ENCODE assay signal across 24 mouse cellular contexts in genomic region chrX:71412776-71413175, GRCm38 (mm10). TPM values are rescaled to one million over a fixed set of nuclear protein-coding genes. Genes with fewer than 3 reads are reported as not detected.
A peak's percentile ranks its signal among the peaks of the same experiment; 100 is the strongest.
DNase-seq lines count a peak whose midpoint lies in the region; ATAC-seq lines count a peak whose summit lies in the region.
"Had no signal": no experiment of that assay in that cellular context is flagged by ENCODE, and none has a peak within 500 bp of the region (broad histone marks: within the 10 kb centered on the region; RNA-seq: fewer than 3 reads in every experiment).

No protein-coding gene starts in this region.

- no peak overlapping the region for H3K27ac ChIP-seq in kidney, embryonic 14.5 days (ENCODE audit: low read depth, low read length)
- H3K27ac ChIP-seq in kidney, embryonic 15.5 days, result no peak overlapping the region
- H3K27ac ChIP-seq: embryonic facial prominence, embryonic 10.5 days; embryonic facial prominence, embryonic 12.5 days; forebrain, embryonic 13.5 days; forebrain, embryonic 15.5 days had no signal

- 47% methylated on average over 3 of the region's 3 CpGs for WGBS in kidney, embryonic 14.5 days
- WGBS in kidney, embryonic 15.5 days, result 50% methylated on average over 3 of the region's 3 CpGs

- ATAC-seq in kidney, embryonic 14.5 days (ENCODE audit: low FRiP score, low TSS enrichment), result no peak
- ATAC-seq in kidney, embryonic 15.5 days (replicated peaks; ENCODE audit: low FRiP score), result no peak
- ATAC-seq: activated CD4-positive, CD25-positive, alpha-beta regulatory T cell, adult 4 months; CD4-positive, CD25-positive, alpha-beta regulatory T cell, adult 4 months; forebrain, embryonic 13.5 days; forebrain, embryonic 15.5 days; forebrain, postnatal 0 days; Patski had no signal

- H3K9me3 ChIP-seq in kidney, embryonic 14.5 days (ENCODE audit: control insufficient read depth, low read length), result no peaks in the 10 kb centered on the region
- no peaks in the 10 kb centered on the region for H3K9me3 ChIP-seq in kidney, embryonic 15.5 days (replicated peaks)
- H3K9me3 ChIP-seq: embryonic facial prominence, embryonic 10.5 days; embryonic facial prominence, embryonic 12.5 days; forebrain, embryonic 13.5 days; forebrain, embryonic 15.5 days; G1E had no signal

- H3K4me3 ChIP-seq in kidney, embryonic 14.5 days (ENCODE audit: low read length), result no peak overlapping the region
- H3K4me3 ChIP-seq in kidney, embryonic 15.5 days (replicated peaks), result no peak overlapping the region
- H3K4me3 ChIP-seq: embryonic facial prominence, embryonic 10.5 days; embryonic facial prominence, embryonic 12.5 days; forebrain, embryonic 13.5 days; forebrain, embryonic 15.5 days had no signal

- H3K9ac ChIP-seq in kidney, embryonic 14.5 days (ENCODE audit: low read depth, low read length), result no peak overlapping the region
- no peak overlapping the region for H3K9ac ChIP-seq in kidney, embryonic 15.5 days
- H3K9ac ChIP-seq: embryonic facial prominence, embryonic 12.5 days; forebrain, embryonic 13.5 days; forebrain, embryonic 15.5 days; forebrain, postnatal 0 days had no signal

- no peak overlapping the region for H3K4me2 ChIP-seq in kidney, embryonic 14.5 days (replicated peaks; ENCODE audit: low read depth, low read length)
- H3K4me2 ChIP-seq in kidney, embryonic 15.5 days, result no peak overlapping the region
- H3K4me2 ChIP-seq: embryonic facial prominence, embryonic 12.5 days; forebrain, embryonic 13.5 days; forebrain, embryonic 15.5 days had no signal

- no peaks in the 10 kb centered on the region for H3K27me3 ChIP-seq in kidney, embryonic 14.5 days (ENCODE audit: control insufficient read depth, insufficient read depth, low read length)
- H3K27me3 ChIP-seq in kidney, embryonic 15.5 days, result 0 out of 2 replicates have a peak, but pooled peaks cover 3% of the 10 kb centered on the region
- H3K27me3 ChIP-seq: CH12.LX; embryonic facial prominence, embryonic 12.5 days; forebrain, embryonic 13.5 days; forebrain, embryonic 15.5 days had no signal

- no peaks in the 10 kb centered on the region for H3K4me1 ChIP-seq in kidney, embryonic 14.5 days (ENCODE audit: control insufficient read depth, insufficient read depth, low read length)
- H3K4me1 ChIP-seq in kidney, embryonic 15.5 days, result no peaks in the 10 kb centered on the region
- H3K4me1 ChIP-seq: embryonic facial prominence, embryonic 10.5 days; embryonic facial prominence, embryonic 12.5 days; forebrain, embryonic 13.5 days; forebrain, embryonic 15.5 days had no signal

- H3K36me3 ChIP-seq in kidney, embryonic 14.5 days (ENCODE audit: control insufficient read depth, insufficient read depth, low read length), result no peaks in the 10 kb centered on the region
- H3K36me3 ChIP-seq in kidney, embryonic 15.5 days, result 0 out of 2 replicates have a peak, but pooled peaks cover 4% of the 10 kb centered on the region
- H3K36me3 ChIP-seq: embryonic facial prominence, embryonic 10.5 days; embryonic facial prominence, embryonic 12.5 days; forebrain, embryonic 15.5 days had no signal

- DNase-seq in adrenal gland, adult (ENCODE audit: inconsistent age in 2 of 2, low spot score in 1 of 2), result peak; percentile 14 to 60
- DNase-seq in adrenal gland, adult 18-20 months (ENCODE audit: low spot score in 2 of 2), result no peak
- DNase-seq in kidney, adult 9 months, result peak; percentile 27
- DNase-seq in kidney, postnatal 10 days, result peak; percentile 9
- DNase-seq: adrenal gland, postnatal 14 days; adrenal gland, postnatal 36 days; B cell, adult 2 months; cerebellum, adult 11-12 months; cerebellum, adult 2 months; cerebellum, adult 9-10 months; cerebellum, postnatal 10 days; cerebellum, postnatal 25 days; forebrain, postnatal 0 days had no signal

RNA-seq across cellular contexts. Expression of gene Mtmr1, which starts 48.2 kb away (rescaled TPM):
- 10 to 100 TPM; 23.0 to 32.3 TPM for total RNA-seq in adrenal gland, adult 18-20 months (2021)
- 5.9 and 11.4 TPM in 2 replicates for polyA plus RNA-seq in kidney, embryonic 14.5 days (2014; fragmentation: Nextera tagmentation; extraction: Ambion mirVana)
- 8.7 and 9.3 TPM in 2 replicates for polyA plus RNA-seq in kidney, embryonic 15.5 days (2015; fragmentation: Nextera tagmentation; extraction: Ambion mirVana)

Comparison
In these comparisons a context has a peak if more than half of its experiments do, and no peak if none do; other contexts are left out.
1. DNase-seq: peak in adrenal gland, adult (2 of 2), kidney, adult 9 months (single experiment) and kidney, postnatal 10 days (single experiment); none in adrenal gland, adult 18-20 months (0 of 2).